Comparison of ENCODE assay signal across 18 mouse cellular contexts in the genomic region with DNA sequence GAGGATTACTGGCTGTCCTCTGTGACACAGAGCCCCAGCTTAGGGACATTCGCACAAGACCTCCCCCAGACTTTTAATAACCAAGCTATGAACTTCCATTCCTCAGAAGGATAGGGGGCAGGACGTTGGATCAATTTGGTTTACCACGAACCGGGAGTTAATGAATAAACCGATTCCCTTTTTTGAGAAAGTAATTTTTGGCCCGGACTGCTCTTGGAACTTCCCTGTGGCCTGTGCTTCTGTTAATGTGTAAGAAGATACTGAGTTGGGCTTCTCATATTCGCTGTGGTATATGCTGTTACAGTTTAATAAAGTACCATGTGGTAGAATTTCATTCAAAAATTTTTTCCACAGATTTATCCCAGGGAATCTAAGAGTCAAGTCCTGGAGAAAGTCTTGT. TPM values are rescaled to one million over a fixed set of nuclear protein-coding genes. Genes with fewer than 3 reads are reported as not detected.
"Had no signal": no experiment of that assay in that cellular context is flagged by ENCODE, and none has a peak within 500 bp of the region (broad histone marks: within the 10 kb centered on the region; RNA-seq: fewer than 3 reads in every experiment).

No protein-coding gene starts in this region.

- H3K36me3 ChIP-seq: intestine, embryonic 15.5 days; liver, embryonic 12.5 days; liver, embryonic 15.5 days; lung, embryonic 15.5 days; midbrain, embryonic 10.5 days; midbrain, embryonic 13.5 days; neural tube, embryonic 13.5 days; stomach, embryonic 15.5 days had no signal

- H3K9ac ChIP-seq: intestine, embryonic 15.5 days; liver, embryonic 12.5 days; liver, embryonic 15.5 days; lung, embryonic 15.5 days; midbrain, embryonic 13.5 days; neural tube, embryonic 13.5 days; stomach, embryonic 15.5 days had no signal

- H3K4me3 ChIP-seq: intestine, embryonic 15.5 days; layer of hippocampus, adult 2 months; liver, embryonic 12.5 days; liver, embryonic 15.5 days; lung, embryonic 15.5 days; midbrain, embryonic 10.5 days; midbrain, embryonic 13.5 days; myocyte; neural tube, embryonic 13.5 days; stomach, embryonic 15.5 days had no signal

- H3K4me1 ChIP-seq: intestine, embryonic 15.5 days had no signal

- H3K27me3 ChIP-seq: intestine, embryonic 15.5 days; stomach, embryonic 15.5 days had no signal

- H3K9me3 ChIP-seq: intestine, embryonic 15.5 days; liver, embryonic 12.5 days; liver, embryonic 15.5 days; lung, embryonic 15.5 days; midbrain, embryonic 10.5 days; midbrain, embryonic 13.5 days; neural tube, embryonic 13.5 days; stomach, embryonic 15.5 days had no signal

- H3K27ac ChIP-seq: intestine, embryonic 15.5 days; kidney, postnatal 0 days; layer of hippocampus, adult 2 months; liver, embryonic 12.5 days; liver, embryonic 15.5 days; lung, embryonic 15.5 days; midbrain, embryonic 10.5 days; midbrain, embryonic 13.5 days; neural tube, embryonic 13.5 days; stomach, embryonic 15.5 days had no signal

- H3K4me2 ChIP-seq: liver, embryonic 12.5 days; midbrain, embryonic 13.5 days; neural tube, embryonic 13.5 days had no signal

RNA-seq across cellular contexts. Expression of a gene that starts 39.5 kb away (rescaled TPM):
- total RNA-seq: layer of hippocampus, adult 2 months; layer of hippocampus, postnatal 25 days; left cerebral cortex, adult 18-20 months; left cerebral cortex, postnatal 10 days; left cerebral cortex, postnatal 36 days; monocyte, adult 5-6 weeks; neutrophil, adult 5-6 weeks had no signal
- polyA plus RNA-seq: intestine, embryonic 15.5 days; kidney, postnatal 0 days; limb, embryonic 14.5 days; liver, embryonic 12.5 days; liver, embryonic 15.5 days; midbrain, embryonic 10.5 days; midbrain, embryonic 13.5 days; myocyte; neural tube, embryonic 13.5 days; stomach, embryonic 15.5 days had no signal
